Mouse (Mus musculus) retina, adult 2 months (tissue): ENCODE data around the gene H2-Ob.

ENCODE experiments used
- DNase-seq: peaks from one replicate; pipeline ENCODE4 v3.0.0-alpha.2; 2012; ENCODE audit warnings: low read depth, low spot score

The H2-Ob gene

GRCm38 (mm10) chr17:34240916-34241315 is 2.2 kb downstream of the H2-Ob start:
- DNase-seq = no peak

GRCm38 (mm10) chr17:34244656-34245055 is 6.0 kb downstream of the H2-Ob start:
- DNase-seq = no peak

GRCm38 (mm10) chr17:34247047-34247446 is 8.3 kb downstream of the H2-Ob start:
- DNase-seq = no peak

- no peak for DNase-seq
These were observed 10.1 kb downstream of the H2-Ob start for GRCm38 (mm10) chr17:34248764-34249163.

GRCm38 (mm10) chr17:34249361-34249760 is 10.7 kb downstream of the H2-Ob start:
- DNase-seq = no peak

GRCm38 (mm10) chr17:34249878-34250277 is 11.2 kb downstream of the H2-Ob start:
- DNase-seq = no peak

- DNase-seq = no peak
These were observed 13.0 kb downstream of the H2-Ob start for GRCm38 (mm10) chr17:34251666-34252065.

GRCm38 (mm10) chr17:34256501-34256900 is 17.8 kb downstream of the H2-Ob start:
- DNase-seq = no peak

- DNase-seq = no peak
These were observed 19.1 kb downstream of the H2-Ob start, which contains the start of gene H2-Ab1 for GRCm38 (mm10) chr17:34257594-34258375. Gene H2-Ab1 (plus strand): TSS chr17:34257689.

- DNase-seq = no peak
These were observed 21.8 kb downstream of the H2-Ob start for GRCm38 (mm10) chr17:34260551-34260950.

GRCm38 (mm10) chr17:34261502-34261901 is 22.8 kb downstream of the H2-Ob start:
- peak; percentile 48 for DNase-seq

- peak; percentile 50 for DNase-seq
These were observed 24.4 kb downstream of the H2-Ob start for GRCm38 (mm10) chr17:34263068-34263467.

- DNase-seq = no peak
These were observed 25.2 kb downstream of the H2-Ob start for GRCm38 (mm10) chr17:34263811-34264371.

- DNase-seq = no peak
These were observed 26.0 kb downstream of the H2-Ob start for GRCm38 (mm10) chr17:34264452-34265351.

- DNase-seq = no peak
These were observed 29.6 kb downstream of the H2-Ob start for GRCm38 (mm10) chr17:34268262-34268661.

- DNase-seq = no peak
These were observed 30.0 kb downstream of the H2-Ob start for GRCm38 (mm10) chr17:34268748-34269147.

GRCm38 (mm10) chr17:34269817-34270216 is 31.1 kb downstream of the H2-Ob start:
- DNase-seq = no peak

GRCm38 (mm10) chr17:34270230-34270629 is 31.5 kb downstream of the H2-Ob start:
- no peak for DNase-seq

GRCm38 (mm10) chr17:34270940-34271339 is 32.2 kb downstream of the H2-Ob start:
- DNase-seq = no peak

- DNase-seq = no peak
These were observed 33.4 kb downstream of the H2-Ob start for GRCm38 (mm10) chr17:34272102-34272501.

GRCm38 (mm10) chr17:34280499-34281038 is 41.9 kb downstream of the H2-Ob start:
- no peak for DNase-seq

- DNase-seq = no peak
These were observed 43.1 kb downstream of the H2-Ob start for GRCm38 (mm10) chr17:34281836-34282235.
